Mouse (Mus musculus) embryo, embryonic 11.5 days (tissue): ENCODE measurements around the gene Mphosph8.

Experiments used
- DNase-seq: peaks from one replicate; pipeline ENCODE4 v3.0.0-alpha.2; 2012; ENCODE audit warnings: low read depth, low spot score

Mphosph8 gene

GRCm38 (mm10) chr14:56667969-56668802 lies at the start of gene Mphosph8:
Gene Mphosph8 (plus strand): TSS chr14:56668248.
- peak; percentile 100 for DNase-seq

- no peak for DNase-seq
Observed at GRCm38 (mm10) chr14:56620425-56620824, 47.6 kb upstream of the Mphosph8 start.

GRCm38 (mm10) chr14:56626202-56626601 lies 41.8 kb upstream of the Mphosph8 start:
- no peak for DNase-seq

- DNase-seq, result no peak
Observed at GRCm38 (mm10) chr14:56628336-56628735, 39.7 kb upstream of the Mphosph8 start.

GRCm38 (mm10) chr14:56631109-56631508 lies 36.9 kb upstream of the Mphosph8 start:
- DNase-seq, result no peak

- DNase-seq, result no peak
Observed at GRCm38 (mm10) chr14:56647206-56647605, 20.8 kb upstream of the Mphosph8 start.

- DNase-seq, result no peak
Observed at GRCm38 (mm10) chr14:56649448-56649847, 18.6 kb upstream of the Mphosph8 start.

- DNase-seq, result no peak
Observed at GRCm38 (mm10) chr14:56665651-56666050, 2.4 kb upstream of the Mphosph8 start.

- no peak for DNase-seq
Observed at GRCm38 (mm10) chr14:56666909-56667308, 1.1 kb upstream of the Mphosph8 start.

GRCm38 (mm10) chr14:56669046-56669620 lies 1.1 kb downstream of the Mphosph8 start:
- no peak for DNase-seq

GRCm38 (mm10) chr14:56685426-56685825 lies 17.4 kb downstream of the Mphosph8 start:
- DNase-seq, result no peak

- no peak for DNase-seq
Observed at GRCm38 (mm10) chr14:56689116-56689515, 21.1 kb downstream of the Mphosph8 start.

- DNase-seq, result no peak
Observed at GRCm38 (mm10) chr14:56689766-56690165, 21.7 kb downstream of the Mphosph8 start.

GRCm38 (mm10) chr14:56695495-56695894 lies 27.4 kb downstream of the Mphosph8 start:
- DNase-seq, result no peak

- DNase-seq, result no peak
Observed at GRCm38 (mm10) chr14:56697836-56698235, 29.8 kb downstream of the Mphosph8 start.

GRCm38 (mm10) chr14:56702644-56703043 lies 34.6 kb downstream of the Mphosph8 start:
- DNase-seq, result no peak

GRCm38 (mm10) chr14:56705687-56706086 lies 37.6 kb downstream of the Mphosph8 start:
- DNase-seq, result no peak

- DNase-seq, result no peak
Observed at GRCm38 (mm10) chr14:56726493-56726892, 58.4 kb downstream of the Mphosph8 start.

- no peak for DNase-seq
Observed at GRCm38 (mm10) chr14:56740175-56740574, 72.1 kb downstream of the Mphosph8 start.
